Mouse (Mus musculus): ENCODE data around the gene Lipe.
"Not testable (repeated sequence)": the region's sequence is repeated elsewhere in the genome, so short reads cannot be mapped to it uniquely, and the experiment has no call there.

Lipe gene

GRCm38 (mm10) chr7:25412833-25413441, 14.4 kb upstream of the Lipe start, which contains the start of gene Cxcl17:
Cxcl17 (minus strand) TSS chr7:25412886.
- DNase-seq, result no peak

- no peak for DNase-seq
Measured at GRCm38 (mm10) chr7:25411861-25412260, 13.4 kb upstream of the Lipe start.

- DNase-seq, result no peak
Measured at GRCm38 (mm10) chr7:25410969-25411615, 12.6 kb upstream of the Lipe start.

- DNase-seq, result no peak
Measured at GRCm38 (mm10) chr7:25409114-25409760, 10.7 kb upstream of the Lipe start.

GRCm38 (mm10) chr7:25406468-25406867, 8.0 kb upstream of the Lipe start:
- DNase-seq, result no peak

- peak; percentile 56 for DNase-seq
Measured at GRCm38 (mm10) chr7:25402671-25403101, 4.2 kb upstream of the Lipe start.

GRCm38 (mm10) chr7:25401986-25402385, 3.5 kb upstream of the Lipe start:
- DNase-seq, result no peak

GRCm38 (mm10) chr7:25401551-25401950, 3.0 kb upstream of the Lipe start:
- no peak for DNase-seq

- DNase-seq, result not testable (repeated sequence)
Measured at GRCm38 (mm10) chr7:25399028-25399427, 518 bp upstream of the Lipe start.

GRCm38 (mm10) chr7:25396621-25397020, 1.9 kb downstream of the Lipe start:
- no peak for DNase-seq

GRCm38 (mm10) chr7:25395558-25396521, 2.7 kb downstream of the Lipe start:
- peak; percentile 97 for DNase-seq

- no peak for DNase-seq
Measured at GRCm38 (mm10) chr7:25395186-25395557, 3.3 kb downstream of the Lipe start.

GRCm38 (mm10) chr7:25394754-25395153, 3.8 kb downstream of the Lipe start:
- DNase-seq, result no peak

- DNase-seq, result peak; percentile 43
Measured at GRCm38 (mm10) chr7:25393451-25394210, 4.9 kb downstream of the Lipe start.

GRCm38 (mm10) chr7:25392851-25393250, 5.7 kb downstream of the Lipe start:
- no peak for DNase-seq

- no peak for DNase-seq
Measured at GRCm38 (mm10) chr7:25391856-25392453, 6.6 kb downstream of the Lipe start.

- DNase-seq, result no peak
Measured at GRCm38 (mm10) chr7:25390986-25391385, 7.5 kb downstream of the Lipe start.

GRCm38 (mm10) chr7:25390054-25390770, 8.3 kb downstream of the Lipe start:
- DNase-seq, result no peak

GRCm38 (mm10) chr7:25388916-25389315, 9.6 kb downstream of the Lipe start:
- DNase-seq, result no peak

GRCm38 (mm10) chr7:25387811-25388440, 10.6 kb downstream of the Lipe start:
- no peak for DNase-seq
